8 mouse cellular contexts compared by ENCODE assay signal in genomic region chr3:122291828-122292227, GRCm38 (mm10). TPM values are rescaled to one million over a fixed set of nuclear protein-coding genes. Genes with fewer than 3 reads are reported as not detected.
A peak's percentile ranks its signal among the peaks of the same experiment; 100 is the strongest.
DNase-seq lines count a peak whose midpoint lies in the region; ATAC-seq lines count a peak whose summit lies in the region.

No protein-coding gene starts in this region.

- H3K27ac ChIP-seq in embryonic facial prominence, embryonic 13.5 days = peak overlapping the region; percentile 96; the same call in 1 of the 2 replicates
- H3K27ac ChIP-seq in hindbrain, embryonic 13.5 days = peak overlapping the region; percentile 100

- H3K9ac ChIP-seq in embryonic facial prominence, embryonic 13.5 days = peak overlapping the region; percentile 90; the same call in 1 of the 2 replicates
- peak overlapping the region; percentile 95 for H3K9ac ChIP-seq in hindbrain, embryonic 13.5 days

- H3K4me1 ChIP-seq in embryonic facial prominence, embryonic 13.5 days = peaks cover 28% of the 10 kb centered on the region
- H3K4me1 ChIP-seq in hindbrain, embryonic 13.5 days (replicated peaks) = peaks cover 43% of the 10 kb centered on the region

- H3K4me2 ChIP-seq in embryonic facial prominence, embryonic 13.5 days = peak overlapping the region; percentile 72
- H3K4me2 ChIP-seq in hindbrain, embryonic 13.5 days = peak overlapping the region; percentile 77

- H3K36me3 ChIP-seq in embryonic facial prominence, embryonic 13.5 days = no peaks in the 10 kb centered on the region
- no peaks in the 10 kb centered on the region for H3K36me3 ChIP-seq in hindbrain, embryonic 13.5 days

- WGBS in embryonic facial prominence, embryonic 13.5 days = 55% methylated on average over 12 of the region's 12 CpGs
- 46% methylated on average over 12 of the region's 12 CpGs for WGBS in hindbrain, embryonic 13.5 days

- no peaks in the 10 kb centered on the region for H3K27me3 ChIP-seq in embryonic facial prominence, embryonic 13.5 days
- H3K27me3 ChIP-seq in hindbrain, embryonic 13.5 days = no peaks in the 10 kb centered on the region

- peak overlapping the region; percentile 89 for H3K4me3 ChIP-seq in embryonic facial prominence, embryonic 13.5 days
- H3K4me3 ChIP-seq in hindbrain, embryonic 13.5 days = peak overlapping the region; percentile 82

- H3K9me3 ChIP-seq in embryonic facial prominence, embryonic 13.5 days = no peaks in the 10 kb centered on the region
- H3K9me3 ChIP-seq in hindbrain, embryonic 13.5 days = no peaks in the 10 kb centered on the region

- peak; percentile 32 for DNase-seq in Muller cell, postnatal 12 days (ENCODE audit: inconsistent ontology term)
- peak; percentile 47 for DNase-seq in lung, postnatal 36 days
- DNase-seq in adrenal gland, adult 8-10 months = no peak
- no peak for DNase-seq in gastrocnemius, postnatal 25 days

- ATAC-seq in embryonic facial prominence, embryonic 13.5 days (ENCODE audit: insufficient number of reproducible peaks, insufficient read depth, low FRiP score, low TSS enrichment, low read depth) = no peak
- no peak for ATAC-seq in hindbrain, embryonic 13.5 days (ENCODE audit: low FRiP score)
- no peak for ATAC-seq in frontal cortex, adult (ENCODE audit: low TSS enrichment)
- ATAC-seq in megakaryocyte-erythroid progenitor cell, adult 5-6 weeks (replicated peaks; ENCODE audit: low FRiP score, low TSS enrichment, poor library complexity, severe bottlenecking) = no peak

RNA-seq across cellular contexts. Expression of gene Bcar3, which starts 2.1 kb away (rescaled TPM):
- 8.6 and 9.4 TPM in 2 replicates for polyA plus RNA-seq in embryonic facial prominence, embryonic 13.5 days (2015; fragmentation: Nextera tagmentation; extraction: Ambion mirVana)
- 6.1 and 7.9 TPM in 2 replicates for polyA plus RNA-seq in hindbrain, embryonic 13.5 days (2015; fragmentation: Nextera tagmentation; extraction: Ambion mirVana)
- total RNA-seq in adrenal gland, adult 8-10 months (2022) = 10 to 100 TPM; 64.1 to 91.3 (median 70.4) TPM
- total RNA-seq in gastrocnemius, postnatal 25 days (2021) = 1 to 10 TPM; 3.4 to 4.4 TPM
- 0.84 TPM in 1 of 2 replicates, not detected in the other for total RNA-seq in megakaryocyte-erythroid progenitor cell, adult 5-6 weeks (2014; fragmentation: Nextera tagmentation)
- not detected in 2 replicates for total RNA-seq in megakaryocyte-erythroid progenitor cell, adult 5-6 weeks (2017)

RNA-seq across cellular contexts. Expression of gene Dnttip2, which starts 17.6 kb away (rescaled TPM):
- 76.7 and 83.3 TPM in 2 replicates for polyA plus RNA-seq in embryonic facial prominence, embryonic 13.5 days (2015; fragmentation: Nextera tagmentation; extraction: Ambion mirVana)
- polyA plus RNA-seq in hindbrain, embryonic 13.5 days (2015; fragmentation: Nextera tagmentation; extraction: Ambion mirVana) = 58.2 and 59.6 TPM in 2 replicates
- 10 to 100 TPM; 36.0 to 43.2 (median 38.6) TPM for total RNA-seq in adrenal gland, adult 8-10 months (2022)
- total RNA-seq in gastrocnemius, postnatal 25 days (2021) = 10 to 100 TPM; 17.4 to 21.9 TPM
- total RNA-seq in megakaryocyte-erythroid progenitor cell, adult 5-6 weeks (2014; fragmentation: Nextera tagmentation) = 87.8 and 97.9 TPM in 2 replicates
- total RNA-seq in megakaryocyte-erythroid progenitor cell, adult 5-6 weeks (2017) = 179 and 194 TPM in 2 replicates

RNA-seq across cellular contexts. Expression of gene Gclm, which starts 46.5 kb away (rescaled TPM):
- polyA plus RNA-seq in embryonic facial prominence, embryonic 13.5 days (2015; fragmentation: Nextera tagmentation; extraction: Ambion mirVana) = 53.1 and 59.7 TPM in 2 replicates
- 46.7 and 56.4 TPM in 2 replicates for polyA plus RNA-seq in hindbrain, embryonic 13.5 days (2015; fragmentation: Nextera tagmentation; extraction: Ambion mirVana)
- 100 to 1,000 TPM in 2 of 4 experiments, 10 to 100 TPM in 2; 85.9 to 118 (median 100) TPM for total RNA-seq in adrenal gland, adult 8-10 months (2022)
- total RNA-seq in gastrocnemius, postnatal 25 days (2021) = 10 to 100 TPM; 21.3 to 21.7 TPM
- total RNA-seq in megakaryocyte-erythroid progenitor cell, adult 5-6 weeks (2014; fragmentation: Nextera tagmentation) = 293 and 359 TPM in 2 replicates
- 158 and 161 TPM in 2 replicates for total RNA-seq in megakaryocyte-erythroid progenitor cell, adult 5-6 weeks (2017)

Comparison
In these comparisons a context has a peak if more than half of its experiments do, and no peak if none do; other contexts are left out.
1. DNase-seq: peak in Muller cell, postnatal 12 days (single experiment) and lung, postnatal 36 days (single experiment); none in adrenal gland, adult 8-10 months (single experiment) and gastrocnemius, postnatal 25 days (single experiment).
2. RNA of gene Bcar3, which starts 2.1 kb away (total RNA-seq): 64.1 to 91.3 TPM in adrenal gland, adult 8-10 months; 3.4 to 4.4 TPM in gastrocnemius, postnatal 25 days and 0.84 TPM in megakaryocyte-erythroid progenitor cell, adult 5-6 weeks; every median in the first group is over 10 times any median in the second.